Mouse (Mus musculus): ENCODE measurements around the gene Atp4a. TPM values are rescaled to one million over a fixed set of nuclear protein-coding genes. Genes with fewer than 3 reads are reported as not detected.

Gene Atp4a
- total RNA-seq, 4 experiments from 2014 or later, result 0.57 to 2.0 (median 1.6) TPM

Other genes with a start within 250 kb of the Atp4a start
- not detected for gene Prodh2, start 218.6 kb upstream of the Atp4a start, total RNA-seq (2022)
- gene Arhgap33, start 177.1 kb upstream of the Atp4a start, total RNA-seq (2022), result 100 to 1,000 TPM; 177 to 184 (median 178) TPM
- 1 to 10 TPM; 5.5 to 8.1 (median 6.4) TPM for gene Hspb6, start 160.0 kb upstream of the Atp4a start, total RNA-seq (2022)
- 1 to 10 TPM; 3.4 to 4.4 (median 4.0) TPM for gene Proser3, start 159.9 kb upstream of the Atp4a start, total RNA-seq (2022)
- 10 to 100 TPM; 33.8 to 45.0 (median 41.1) TPM for gene Lin37, start 152.4 kb upstream of the Atp4a start, total RNA-seq (2022)
- gene U2af1l4, start 148.9 kb upstream of the Atp4a start, total RNA-seq (2022), result 10 to 100 TPM; 61.5 to 76.6 (median 71.7) TPM
- 1 to 10 TPM; 5.7 to 7.5 (median 6.3) TPM for gene Gm49396, start 148.9 kb upstream of the Atp4a start, total RNA-seq (2022)
- 100 to 1,000 TPM in 3 of 4 experiments, 10 to 100 TPM in 1; 97.2 to 102 (median 101) TPM for gene Psenen, start 148.6 kb upstream of the Atp4a start, total RNA-seq (2022)
- 1 to 10 TPM; 2.5 to 3.8 (median 2.8) TPM for gene Igflr1, start 146.8 kb upstream of the Atp4a start, total RNA-seq (2022)
- gene Kmt2b, start 123.5 kb upstream of the Atp4a start, total RNA-seq (2022), result 10 to 100 TPM; 43.7 to 52.9 (median 47.6) TPM
- gene Zbtb32, start 113.3 kb upstream of the Atp4a start, total RNA-seq (2022), result not detected
- under 1 TPM in 3 of 4 experiments, not detected in 1; 0.23 to 0.51 (median 0.35) TPM for gene Upk1a, start 99.4 kb upstream of the Atp4a start, total RNA-seq (2022)
- gene Cox6b1, start 86.1 kb upstream of the Atp4a start, total RNA-seq (2022), result 100 to 1,000 TPM; 641 to 753 (median 694) TPM
- not detected for gene Etv2, start 76.4 kb upstream of the Atp4a start, total RNA-seq (2022)
- 10 to 100 TPM; 57.5 to 68.0 (median 63.6) TPM for gene Rbm42, start 61.9 kb upstream of the Atp4a start, total RNA-seq (2022)
- gene Haus5, start 47.2 kb upstream of the Atp4a start, total RNA-seq (2022), result 1 to 10 TPM; 5.6 to 9.1 (median 7.3) TPM
- not detected for gene Pmis2, start 40.6 kb upstream of the Atp4a start, total RNA-seq (2022)
- not detected for gene 2200002J24Rik, start 13.3 kb upstream of the Atp4a start, total RNA-seq (2022)
- 100 to 1,000 TPM; 113 to 127 (median 115) TPM for gene Tmem147, start 17.3 kb downstream of the Atp4a start, total RNA-seq (2022)
- not detected for gene Gapdhs, start 31.5 kb downstream of the Atp4a start, total RNA-seq (2022)
- gene Sbsn, start 39.3 kb downstream of the Atp4a start, total RNA-seq (2022), result 10 to 100 TPM; 12.0 to 17.3 (median 13.7) TPM
- 1 to 10 TPM; 4.1 to 5.2 (median 4.7) TPM for gene Dmkn, start 51.5 kb downstream of the Atp4a start, total RNA-seq (2022)
- not detected for gene Krtdap, start 75.7 kb downstream of the Atp4a start, total RNA-seq (2022)
- not detected for gene Ffar2, start 111.6 kb downstream of the Atp4a start, total RNA-seq (2022)
- not detected for gene Ffar3, start 144.0 kb downstream of the Atp4a start, total RNA-seq (2022)
- gene Ffar1, start 149.4 kb downstream of the Atp4a start, total RNA-seq (2022), result not detected
- gene Cd22, start 168.1 kb downstream of the Atp4a start, total RNA-seq (2022), result 1 to 10 TPM in 1 of 4 experiments, under 1 TPM in 2, not detected in 1; 0.24 to 1.8 (median 0.37) TPM
- 100 to 1,000 TPM; 200 to 254 (median 210) TPM for gene Mag, start 202.7 kb downstream of the Atp4a start, total RNA-seq (2022)
- not detected for gene Hamp2, start 212.5 kb downstream of the Atp4a start, total RNA-seq (2022)
- gene Hamp, start 231.8 kb downstream of the Atp4a start, total RNA-seq (2022), result 1 to 10 TPM in 1 of 4 experiments, not detected in 3; 1.1 TPM
- 100 to 1,000 TPM; 114 to 125 (median 120) TPM for gene Usf2, start 244.6 kb downstream of the Atp4a start, total RNA-seq (2022)